Mouse (Mus musculus) forebrain, embryonic 11.5 days (tissue): ENCODE measurements around the gene Gtf2h1. TPM values are rescaled to one million over a fixed set of nuclear protein-coding genes. Genes with fewer than 3 reads are reported as not detected.
"Not testable (repeated sequence)": the region's sequence is repeated elsewhere in the genome, so short reads cannot be mapped to it uniquely, and the experiment has no call there.

Source experiments
- ATAC-seq: fragments of 200-750 bp; cut with Nextera tagmentation; replicated peaks from 2 replicates; pipeline ENCODE4 v1.8.0; 2017; ENCODE audit warnings: moderate TSS enrichment; ENCODE audit not compliant: low FRiP score
- DNase-seq: peaks from one replicate; pipeline ENCODE4 v3.0.0-alpha.2; 2017; ENCODE audit warnings: low spot score
- H3K27ac ChIP-seq: fragments of 300-500 bp; sonication (generic); 2 replicates; pipeline ENCODE4 v1.5.1; 2014; ENCODE audit warnings: low read depth, low read length
- H3K27me3 ChIP-seq: fragments of 300-500 bp; sonication (generic); 2 replicates; pipeline ENCODE4 v1.6.1; 2014; ENCODE audit warnings: mild to moderate bottlenecking, low read length, mixed read lengths; ENCODE audit not compliant: control insufficient read depth, insufficient read depth
- H3K36me3 ChIP-seq: fragments of 300-500 bp; sonication (generic); 2 replicates; pipeline ENCODE4 v1.6.1; 2014; ENCODE audit warnings: mild to moderate bottlenecking, low read length, moderate library complexity, mixed read lengths; ENCODE audit not compliant: control insufficient read depth, insufficient read depth
- H3K4me1 ChIP-seq: fragments of 300-500 bp; sonication (generic); replicated peaks from 2 replicates; pipeline ENCODE4 v1.6.1; 2014; ENCODE audit warnings: low read length, mixed read lengths; ENCODE audit not compliant: control insufficient read depth, insufficient read depth
- H3K4me2 ChIP-seq: fragments of 300-500 bp; sonication (generic); 2 replicates; pipeline ENCODE4 v1.6.1; 2014; ENCODE audit warnings: low read depth, mild to moderate bottlenecking, low read length, moderate library complexity, mixed read lengths; ENCODE audit not compliant: severe bottlenecking
- H3K4me3 ChIP-seq: fragments of 300-500 bp; sonication (generic); 2 replicates; pipeline ENCODE4 v1.5.1; 2014; ENCODE audit warnings: low read depth, low read length
- H3K9ac ChIP-seq: fragments of 300-500 bp; sonication (generic); 2 replicates; pipeline ENCODE4 v1.6.1; 2014; ENCODE audit warnings: low read length
- H3K9me3 ChIP-seq: fragments of 300-500 bp; sonication (generic); 2 replicates; pipeline ENCODE4 v1.6.1; 2016; ENCODE audit warnings: low read length, mixed read lengths; ENCODE audit not compliant: control insufficient read depth
- WGBS: fragments of 180-500 bp; shearing (Covaris S2); extraction: QIAGEN DNeasy Blood & Tissue Kit; methylation state at CpG from one replicate; pipeline ENCODE4 v1.1.7; 2014; 5-methylcytosine and 5-hydroxymethylcytosine counted together
- polyA plus RNA-seq: library from polyadenylated mRNA; unstranded; fragments of >200 nt; fragmentation: Nextera tagmentation; extraction: Ambion mirVana; gene quantifications from 2 replicates; pipeline ENCODE4 v1.2.1, GENCODE M21; 2014

Gtf2h1 gene
- polyA plus RNA-seq, 1 experiment from 2014 or later = 53.9 TPM

- not testable (repeated sequence) for H3K4me1 ChIP-seq, ATAC-seq, H3K27me3 ChIP-seq, H3K27ac ChIP-seq, H3K4me2 ChIP-seq, H3K36me3 ChIP-seq, DNase-seq, H3K9me3 ChIP-seq, H3K4me3 ChIP-seq, H3K9ac ChIP-seq
- WGBS = 95% methylated on average over 15 of the region's 15 CpGs
These were observed 25.2 kb downstream of the Gtf2h1 start for GRCm38 (mm10) chr7:46820876-46821632.

- H3K4me2 ChIP-seq = no peak overlapping the region
- no peaks in the 10 kb centered on the region for H3K27me3 ChIP-seq
- no peak overlapping the region for H3K27ac ChIP-seq
- ATAC-seq (no peak), DNase-seq (no peak)
- H3K4me1 ChIP-seq = no peaks in the 10 kb centered on the region
- H3K9me3 ChIP-seq = no peaks in the 10 kb centered on the region
- 82% methylated on average over 20 of the region's 20 CpGs for WGBS
- H3K9ac ChIP-seq = no peak overlapping the region
- 0 out of 2 replicates have a peak, but pooled peaks cover 3% of the 10 kb centered on the region for H3K36me3 ChIP-seq
- no peak overlapping the region for H3K4me3 ChIP-seq
These were observed 31.3 kb downstream of the Gtf2h1 start for GRCm38 (mm10) chr7:46827046-46827802.

- no peaks in the 10 kb centered on the region for H3K9me3 ChIP-seq
- 0 out of 2 replicates have a peak, but pooled peaks cover 3% of the 10 kb centered on the region for H3K36me3 ChIP-seq
- no peaks in the 10 kb centered on the region for H3K4me1 ChIP-seq
- H3K9ac ChIP-seq = no peak overlapping the region
- H3K4me2 ChIP-seq = no peak overlapping the region
- ATAC-seq (no peak), DNase-seq (no peak)
- H3K27ac ChIP-seq = no peak overlapping the region
- no peaks in the 10 kb centered on the region for H3K27me3 ChIP-seq
- no peak overlapping the region for H3K4me3 ChIP-seq
- WGBS = 90% methylated on average over 2 of the region's 2 CpGs
These were observed 31.9 kb downstream of the Gtf2h1 start for GRCm38 (mm10) chr7:46827803-46828184.

GRCm38 (mm10) chr7:46829911-46830310 lies 34.0 kb downstream of the Gtf2h1 start:
- no peaks in the 10 kb centered on the region for H3K27me3 ChIP-seq
- no peaks in the 10 kb centered on the region for H3K4me1 ChIP-seq
- H3K36me3 ChIP-seq = no peaks in the 10 kb centered on the region
- H3K9ac ChIP-seq = no peak overlapping the region
- no peak for DNase-seq
- no peak overlapping the region for H3K4me3 ChIP-seq
- no peak for ATAC-seq
- WGBS = 94% methylated on average over 12 of the region's 12 CpGs
- no peaks in the 10 kb centered on the region for H3K9me3 ChIP-seq
- H3K27ac ChIP-seq = no peak overlapping the region
- H3K4me2 ChIP-seq = no peak overlapping the region

- WGBS = 75% methylated on average over 13 of the region's 13 CpGs
- DNase-seq (no peak), ATAC-seq (no peak)
- H3K27ac ChIP-seq = no peak overlapping the region
- no peak overlapping the region for H3K4me2 ChIP-seq
- H3K27me3 ChIP-seq = no peaks in the 10 kb centered on the region
- H3K36me3 ChIP-seq = no peaks in the 10 kb centered on the region
- no peaks in the 10 kb centered on the region for H3K4me1 ChIP-seq
- no peak overlapping the region for H3K4me3 ChIP-seq
- no peak overlapping the region for H3K9ac ChIP-seq
- no peaks in the 10 kb centered on the region for H3K9me3 ChIP-seq
These were observed 35.1 kb downstream of the Gtf2h1 start for GRCm38 (mm10) chr7:46830799-46831590.

- ATAC-seq (no peak), DNase-seq (no peak)
- 82% methylated on average over 8 of the region's 8 CpGs for WGBS
- Histone ChIP-seq H3K36me3 (no peaks in the 10 kb centered on the region), H3K9ac (no peak overlapping the region), H3K9me3 (no peaks in the 10 kb centered on the region), H3K4me3 (no peak overlapping the region), H3K4me1 (no peaks in the 10 kb centered on the region), H3K27me3 (no peaks in the 10 kb centered on the region), H3K4me2 (no peak overlapping the region), H3K27ac (no peak overlapping the region)
These were observed 35.8 kb downstream of the Gtf2h1 start for GRCm38 (mm10) chr7:46831693-46832092.

GRCm38 (mm10) chr7:46832112-46832810 lies 36.4 kb downstream of the Gtf2h1 start:
- 88% methylated on average over 11 of the region's 11 CpGs for WGBS
- H3K9me3 ChIP-seq, H3K4me1 ChIP-seq, H3K27me3 ChIP-seq, H3K36me3 ChIP-seq, DNase-seq, H3K27ac ChIP-seq, H3K4me2 ChIP-seq, ATAC-seq, H3K4me3 ChIP-seq, H3K9ac ChIP-seq: not testable (repeated sequence)

- WGBS = 84% methylated on average over 6 of the region's 6 CpGs
- no peak for ATAC-seq
- Histone ChIP-seq H3K4me3 (no peak overlapping the region), H3K4me1 (0 out of 2 replicates have a peak, but pooled peaks cover 1% of the 10 kb centered on the region), H3K36me3 (no peaks in the 10 kb centered on the region), H3K9me3 (no peaks in the 10 kb centered on the region), H3K27ac (no peak overlapping the region), H3K27me3 (no peaks in the 10 kb centered on the region), H3K9ac (no peak overlapping the region), H3K4me2 (no peak overlapping the region)
- no peak for DNase-seq
These were observed 37.4 kb downstream of the Gtf2h1 start for GRCm38 (mm10) chr7:46833266-46833665.
